Mouse (Mus musculus) heart, adult 18-20 months (tissue): Measurements from ENCODE around the gene Nwd2. TPM values are rescaled to one million over a fixed set of nuclear protein-coding genes. Genes with fewer than 3 reads are reported as not detected.
A peak's percentile ranks its signal among the peaks of the same experiment; 100 is the strongest.

Source experiments
- DNase-seq, 2 experiments: peaks; one replicate each; pipeline ENCODE4 v3.0.0; 2021 to 2022; ENCODE audit warnings: mixed read lengths in 1 of 2
- total RNA-seq, 2 experiments: library from RNA; stranded (reverse); gene quantifications; 2 replicates each; pipeline ENCODE4 v1.2.3; 2021

Gene Nwd2
- total RNA-seq, 2 experiments from 2014 or later: not detected

- DNase-seq: no peak
Observed at GRCm38 (mm10) chr5:63755938-63756337, 107.0 kb downstream of the Nwd2 start.

- no peak for DNase-seq
Observed at GRCm38 (mm10) chr5:63765886-63766285, 117.0 kb downstream of the Nwd2 start.

GRCm38 (mm10) chr5:63766715-63767114, 117.8 kb downstream of the Nwd2 start:
- peak; percentile 3 to 29 for DNase-seq

- no peak for DNase-seq
Observed at GRCm38 (mm10) chr5:63767464-63767863, 118.6 kb downstream of the Nwd2 start.

GRCm38 (mm10) chr5:63768220-63768619, 119.3 kb downstream of the Nwd2 start:
- DNase-seq: no peak

- no peak for DNase-seq
Observed at GRCm38 (mm10) chr5:63772971-63773370, 124.1 kb downstream of the Nwd2 start.

- no peak for DNase-seq
Observed at GRCm38 (mm10) chr5:63773603-63774002, 124.7 kb downstream of the Nwd2 start.

- no peak for DNase-seq
Observed at GRCm38 (mm10) chr5:63788156-63788826, 139.4 kb downstream of the Nwd2 start.

- peak; percentile 72 to 74 for DNase-seq
Observed at GRCm38 (mm10) chr5:63811819-63812508, 163.1 kb downstream of the Nwd2 start, which contains the start of gene 0610040J01Rik. 0610040J01Rik (plus strand) TSS chr5:63812363.

GRCm38 (mm10) chr5:63812509-63812865, 163.6 kb downstream of the Nwd2 start:
- DNase-seq: no peak

- DNase-seq: no peak
Observed at GRCm38 (mm10) chr5:63816643-63817042, 167.7 kb downstream of the Nwd2 start.

- DNase-seq: peak; percentile 60
Observed at GRCm38 (mm10) chr5:63817270-63817669, 168.4 kb downstream of the Nwd2 start.

- DNase-seq: no peak
Observed at GRCm38 (mm10) chr5:63818975-63819374, 170.1 kb downstream of the Nwd2 start.

GRCm38 (mm10) chr5:63819519-63819918, 170.6 kb downstream of the Nwd2 start:
- no peak for DNase-seq

GRCm38 (mm10) chr5:63821176-63821575, 172.3 kb downstream of the Nwd2 start:
- no peak for DNase-seq

GRCm38 (mm10) chr5:63821860-63822259, 173.0 kb downstream of the Nwd2 start:
- DNase-seq: peak in 1 of 2 experiments; percentile 40

GRCm38 (mm10) chr5:63823362-63824332, 174.7 kb downstream of the Nwd2 start:
- DNase-seq: no peak

- DNase-seq: no peak
Observed at GRCm38 (mm10) chr5:63824599-63825350, 175.9 kb downstream of the Nwd2 start.

GRCm38 (mm10) chr5:63825881-63826280, 177.0 kb downstream of the Nwd2 start:
- DNase-seq: no peak

GRCm38 (mm10) chr5:63827006-63827405, 178.1 kb downstream of the Nwd2 start:
- peak; percentile 20 to 50 for DNase-seq

GRCm38 (mm10) chr5:63827415-63828053, 178.6 kb downstream of the Nwd2 start:
- DNase-seq: no peak
